Mouse (Mus musculus) lung, embryonic 14.5 days (tissue): ENCODE results near the gene Fgfr2. TPM values are rescaled to one million over a fixed set of nuclear protein-coding genes. Genes with fewer than 3 reads are reported as not detected.

Experiments used
- ATAC-seq: fragments of 200-750 bp; cut with Nextera tagmentation; 2 replicates; pipeline ENCODE4 v1.8.0; 2017; ENCODE audit warnings: mild to moderate bottlenecking, moderate TSS enrichment, moderate library complexity; ENCODE audit not compliant: insufficient read depth
- DNase-seq: peaks from one replicate; pipeline ENCODE4 v3.0.0-alpha.2; 2015
- H3K27ac ChIP-seq: fragments of 300-500 bp; sonication (generic); 2 replicates; pipeline ENCODE4 v1.5.1; 2014; ENCODE audit warnings: low read depth, mild to moderate bottlenecking, moderate library complexity
- H3K27me3 ChIP-seq: fragments of 300-500 bp; sonication (generic); 2 replicates; pipeline ENCODE4 v1.6.1; 2014; ENCODE audit warnings: low read length, control low read depth; ENCODE audit not compliant: insufficient read depth
- H3K36me3 ChIP-seq: fragments of 300-500 bp; sonication (generic); 2 replicates; pipeline ENCODE4 v1.6.1; 2014; ENCODE audit warnings: control low read depth; ENCODE audit not compliant: insufficient read depth
- H3K4me1 ChIP-seq: fragments of 300-500 bp; sonication (generic); 2 replicates; pipeline ENCODE4 v1.6.1; 2014; ENCODE audit warnings: antibody characterized with exemption, control low read depth; ENCODE audit not compliant: insufficient read depth
- H3K4me2 ChIP-seq: fragments of 300-500 bp; sonication (generic); 2 replicates; pipeline ENCODE4 v1.6.1; 2014; ENCODE audit warnings: mild to moderate bottlenecking
- H3K4me3 ChIP-seq: fragments of 300-500 bp; sonication (generic); 2 replicates; pipeline ENCODE4 v1.5.1; 2014; ENCODE audit warnings: low read depth, low read length
- H3K9ac ChIP-seq: fragments of 300-500 bp; sonication (generic); 2 replicates; pipeline ENCODE4 v1.6.1; 2014
- H3K9me3 ChIP-seq: fragments of 300-500 bp; sonication (generic); 2 replicates; pipeline ENCODE4 v1.6.1; 2016; ENCODE audit warnings: low read depth, low read length, control low read depth
- CTCF ChIP-seq: IDR thresholded peaks from 2 replicates; pipeline ENCODE4 v1.5.1; 2016; ENCODE audit warnings: antibody characterized with exemption, low read depth
- WGBS: fragments of 180-500 bp; shearing (Covaris S2); extraction: QIAGEN DNeasy Blood & Tissue Kit; methylation state at CpG from one replicate; pipeline ENCODE4 v1.1.7; 2014; 5-methylcytosine and 5-hydroxymethylcytosine counted together
- polyA plus RNA-seq: library from polyadenylated mRNA; unstranded; fragments of >200 nt; fragmentation: Nextera tagmentation; extraction: Ambion mirVana; gene quantifications from 2 replicates; pipeline ENCODE4 v1.2.1, GENCODE M21; 2014

The Fgfr2 gene
- polyA plus RNA-seq, 1 experiment from 2014 or later = 179 TPM

- Histone ChIP-seq H3K27ac (no peak overlapping the region), H3K27me3 (no peaks in the 10 kb centered on the region), H3K9ac (no peak overlapping the region), H3K4me3 (no peak overlapping the region), H3K4me2 (no peak overlapping the region), H3K36me3 (no peaks in the 10 kb centered on the region), H3K4me1 (0 out of 2 replicates have a peak, but pooled peaks cover 7% of the 10 kb centered on the region), H3K9me3 (no peaks in the 10 kb centered on the region)
- DNase-seq (no peak), ATAC-seq (no peak)
- 90% methylated on average over 12 of the region's 12 CpGs for WGBS
- no peak for TF ChIP-seq CTCF
These were observed 2283.6 kb downstream of the Fgfr2 start for GRCm38 (mm10) chr7:130839380-130840100.

GRCm38 (mm10) chr7:130838658-130839025, 2284.5 kb downstream of the Fgfr2 start:
- Histone ChIP-seq H3K4me3 (no peak overlapping the region), H3K4me1 (peaks cover 7% of the 10 kb centered on the region; the same call in 1 of the 2 replicates), H3K9me3 (no peaks in the 10 kb centered on the region), H3K4me2 (no peak overlapping the region), H3K27me3 (no peaks in the 10 kb centered on the region), H3K27ac (no peak overlapping the region), H3K9ac (no peak overlapping the region), H3K36me3 (no peaks in the 10 kb centered on the region)
- DNase-seq (no peak), ATAC-seq (no peak)
- 70% methylated on average over 3 of the region's 3 CpGs for WGBS
- TF ChIP-seq CTCF = no peak

DNA sequence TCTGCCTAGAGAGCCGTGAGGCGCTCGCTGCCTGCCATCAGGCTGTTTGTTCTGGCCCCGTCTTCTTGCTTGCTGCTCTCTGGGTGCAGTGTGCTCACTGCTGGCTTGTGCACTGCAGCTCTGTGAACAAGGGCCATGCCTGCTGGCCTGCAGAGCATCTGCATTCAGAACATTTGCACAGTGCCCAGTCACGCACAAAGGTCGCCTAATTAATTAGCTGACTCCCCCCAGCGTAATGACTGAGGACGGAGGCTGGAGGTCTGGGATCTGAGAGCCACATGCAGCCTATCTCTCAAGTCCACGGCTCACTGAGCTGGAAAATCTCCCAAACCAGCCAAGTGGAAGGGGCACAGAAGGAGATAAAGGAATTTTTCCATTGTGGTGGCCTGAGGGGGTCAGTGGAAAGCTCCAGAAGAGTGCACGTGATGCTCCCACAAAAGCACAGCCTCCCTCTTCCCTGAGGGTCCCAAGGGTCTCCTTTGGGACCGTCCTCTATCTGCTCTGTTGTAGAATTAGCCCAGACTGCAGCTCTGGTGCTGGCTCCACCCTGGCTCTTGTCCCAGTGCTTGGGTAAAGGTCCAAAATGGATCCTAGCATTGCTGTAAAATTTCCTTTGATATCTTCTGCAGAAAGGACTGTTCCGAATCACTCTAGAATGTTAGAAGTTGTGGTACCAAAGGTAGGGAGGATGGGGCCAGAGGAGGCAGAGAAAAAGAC, 2285.1 kb downstream of the Fgfr2 start:
- no peaks in the 10 kb centered on the region for H3K9me3 ChIP-seq
- DNase-seq = peak; percentile 32
- no peak overlapping the region for H3K9ac ChIP-seq
- H3K27me3 ChIP-seq = no peaks in the 10 kb centered on the region
- H3K27ac ChIP-seq = no peak overlapping the region
- ATAC-seq = no peak
- no peaks in the 10 kb centered on the region for H3K36me3 ChIP-seq
- peaks cover 9% of the 10 kb centered on the region; the same call in 1 of the 2 replicates for H3K4me1 ChIP-seq
- WGBS = 40% methylated on average over 12 of the region's 12 CpGs
- no peak for TF ChIP-seq CTCF
- H3K4me2 ChIP-seq = no peak overlapping the region
- no peak overlapping the region for H3K4me3 ChIP-seq

DNA sequence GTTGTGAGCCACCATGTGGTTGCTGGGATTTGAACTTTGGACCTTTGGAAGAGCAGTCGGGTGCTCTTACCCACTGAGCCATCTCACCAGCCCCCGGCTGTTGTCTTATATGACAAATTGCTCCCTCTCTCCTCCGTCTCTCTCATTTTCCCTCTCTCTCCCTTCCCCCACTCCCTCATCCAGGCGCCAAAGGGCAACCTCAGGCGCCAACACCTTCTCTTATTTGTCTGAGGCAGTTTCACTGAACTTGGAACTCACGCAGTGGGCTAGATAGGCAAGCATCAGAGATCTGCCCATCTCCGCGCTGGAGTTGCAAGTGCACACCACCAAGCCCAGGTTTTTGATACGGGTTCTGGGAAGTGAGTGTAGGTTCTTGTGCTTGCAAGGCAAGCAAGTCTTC, 2287.1 kb downstream of the Fgfr2 start:
- no peaks in the 10 kb centered on the region for H3K9me3 ChIP-seq
- H3K4me2 ChIP-seq = no peak overlapping the region
- H3K4me1 ChIP-seq = peaks cover 9% of the 10 kb centered on the region; the same call in 1 of the 2 replicates
- H3K36me3 ChIP-seq = no peaks in the 10 kb centered on the region
- no peaks in the 10 kb centered on the region for H3K27me3 ChIP-seq
- ATAC-seq (no peak), DNase-seq (no peak)
- 60% methylated on average over 9 of the region's 9 CpGs for WGBS
- H3K27ac ChIP-seq = no peak overlapping the region
- H3K4me3 ChIP-seq = no peak overlapping the region
- no peak for TF ChIP-seq CTCF
- no peak overlapping the region for H3K9ac ChIP-seq

DNA sequence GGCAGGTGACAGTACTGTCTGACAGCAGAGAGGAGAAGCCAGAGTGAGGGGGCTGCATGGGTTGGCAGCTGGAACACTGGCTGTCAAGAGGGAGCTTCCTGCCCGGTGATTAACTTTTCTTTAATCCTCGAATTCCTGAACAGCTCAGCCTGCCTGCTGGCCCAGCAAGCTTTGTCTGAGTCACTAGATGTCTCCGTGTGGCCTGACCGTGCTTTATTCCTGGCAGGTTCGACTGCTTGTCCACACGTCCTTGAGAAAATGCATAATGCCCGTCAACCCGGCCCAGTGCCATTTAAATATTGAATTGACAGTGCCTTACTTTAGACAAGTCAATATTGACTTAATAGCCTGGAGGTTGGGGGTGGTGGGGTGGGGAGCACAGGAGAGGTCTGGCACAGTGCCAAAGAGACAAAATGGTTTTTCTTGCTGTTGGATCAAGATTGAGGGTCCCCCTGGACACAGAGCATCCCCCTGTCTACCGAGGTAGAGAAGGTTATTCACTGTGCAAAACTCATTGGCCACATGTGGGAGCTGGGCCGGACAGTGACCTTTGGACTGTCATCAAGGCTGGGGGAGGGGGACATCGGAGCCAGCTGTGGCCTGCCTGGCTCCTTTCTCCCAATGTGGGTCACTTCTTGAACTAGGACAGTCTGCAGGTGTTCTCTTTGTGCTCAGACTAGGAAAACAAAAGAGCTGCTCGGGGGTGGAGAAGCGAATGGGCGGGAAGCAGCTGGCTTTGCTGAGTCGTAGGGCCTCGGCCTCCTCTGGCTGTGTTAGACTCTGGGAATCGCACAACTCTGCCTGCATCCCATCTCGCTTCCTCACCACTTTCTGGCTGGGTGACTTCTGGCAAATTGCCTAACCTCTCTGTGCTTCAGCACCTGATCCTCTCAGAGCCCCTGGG, 2287.9 kb downstream of the Fgfr2 start:
- peak overlapping the region; percentile 35; the same call in 1 of the 2 replicates for H3K4me2 ChIP-seq
- peaks cover 9% of the 10 kb centered on the region; the same call in 1 of the 2 replicates for H3K4me1 ChIP-seq
- peak; percentile 72 for DNase-seq
- H3K9ac ChIP-seq = no peak overlapping the region
- no peaks in the 10 kb centered on the region for H3K36me3 ChIP-seq
- H3K9me3 ChIP-seq = no peaks in the 10 kb centered on the region
- ATAC-seq = peak; percentile 50; the same call in 1 of the 2 replicates
- TF ChIP-seq CTCF = no peak; the same call in 1 of the 2 replicates
- WGBS = 13% methylated on average over 18 of the region's 18 CpGs
- H3K27me3 ChIP-seq = no peaks in the 10 kb centered on the region
- H3K4me3 ChIP-seq = no peak overlapping the region
- peak overlapping the region; percentile 75 for H3K27ac ChIP-seq

DNA sequence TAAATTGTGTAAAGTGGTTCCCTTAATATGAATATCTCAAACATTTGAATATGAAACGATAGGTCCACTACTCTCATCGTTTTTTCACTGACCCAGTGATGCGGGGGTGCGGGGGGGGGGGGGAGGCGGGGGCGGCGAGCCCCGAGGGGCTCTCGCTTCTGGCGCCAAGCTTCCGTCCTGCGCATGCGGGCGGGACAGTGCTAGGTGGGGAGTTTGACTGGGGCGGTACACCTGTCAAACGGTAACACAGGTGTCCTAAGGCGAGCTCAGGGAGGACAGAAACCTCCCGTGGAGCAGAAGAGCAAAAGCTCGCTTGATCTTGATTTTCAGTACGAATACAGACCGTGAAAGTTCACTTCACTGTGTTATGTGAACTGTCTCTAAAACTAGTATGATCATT, 2288.9 kb downstream of the Fgfr2 start:
- Histone ChIP-seq H3K4me1 (peaks cover 9% of the 10 kb centered on the region; the same call in 1 of the 2 replicates), H3K9ac (no peak overlapping the region), H3K4me2 (peak overlapping the region; percentile 1; the same call in 1 of the 2 replicates), H3K9me3 (no peaks in the 10 kb centered on the region), H3K27ac (0 out of 2 replicates have a peak overlapping the region, but pooled peaks have one; percentile 75), H3K36me3 (no peaks in the 10 kb centered on the region), H3K27me3 (no peaks in the 10 kb centered on the region), H3K4me3 (no peak overlapping the region)
- DNase-seq (peak; percentile 87), ATAC-seq (peak; percentile 93)
- TF ChIP-seq CTCF = no peak
- WGBS = 19% methylated on average over 21 of the region's 21 CpGs
